Mouse (Mus musculus): ENCODE measurements around the gene Atp5f1. TPM values are rescaled to one million over a fixed set of nuclear protein-coding genes. Genes with fewer than 3 reads are reported as not detected.

Atp5f1 gene
- polyA plus RNA-seq, 1 experiment from 2014 or later: 486 TPM

GRCm38 (mm10) chr3:105959585-105959984 is 314 bp downstream of the Atp5f1 start:
- peak; percentile 85 for ATAC-seq (replicated peaks)
- H3K36me3 ChIP-seq (replicated peaks): peaks cover 38% of the 10 kb centered on the region
- no peaks in the 10 kb centered on the region for H3K9me3 ChIP-seq
- peak overlapping the region; percentile 87 for H3K4me3 ChIP-seq
- H3K4me1 ChIP-seq: peaks cover 39% of the 10 kb centered on the region
- under 1% methylated on average over 26 of the region's 26 CpGs for WGBS
- peak overlapping the region; percentile 79 for H3K27ac ChIP-seq
- peak overlapping the region; percentile 94 for H3K9ac ChIP-seq
- no peaks in the 10 kb centered on the region for H3K27me3 ChIP-seq (replicated peaks)
- H3K4me2 ChIP-seq: peak overlapping the region; percentile 73

- peaks cover 33% of the 10 kb centered on the region for H3K36me3 ChIP-seq (replicated peaks)
- peak within 1 kb of the TSS; percentile 92 for H3K27ac ChIP-seq
- H3K4me1 ChIP-seq: peaks cover 39% of the 10 kb centered on the region
- H3K4me3 ChIP-seq: peak within 1 kb of the TSS; percentile 87
- H3K9me3 ChIP-seq: no peaks in the 10 kb centered on the region
- WGBS: under 1% methylated on average over 52 of the region's 52 CpGs
- peak within 1 kb of the TSS; percentile 73 for H3K4me2 ChIP-seq
- no peaks in the 10 kb centered on the region for H3K27me3 ChIP-seq (replicated peaks)
- peak; percentile 98 for ATAC-seq (replicated peaks)
- H3K9ac ChIP-seq: peak within 1 kb of the TSS; percentile 98
Observed at GRCm38 (mm10) chr3:105958974-105959580, 822 bp downstream of the Atp5f1 start, which contains the start of gene Wdr77. Wdr77 (plus strand) TSS chr3:105959369.

- no peak for ATAC-seq (replicated peaks)
- 36% methylated on average over 5 of the region's 5 CpGs for WGBS
- Histone ChIP-seq H3K27me3 (replicated peaks) (no peaks in the 10 kb centered on the region), H3K9ac (peak overlapping the region; percentile 98), H3K27ac (no peak overlapping the region), H3K4me1 (peaks cover 39% of the 10 kb centered on the region), H3K9me3 (no peaks in the 10 kb centered on the region), H3K4me3 (peak overlapping the region; percentile 87), H3K36me3 (replicated peaks) (peaks cover 29% of the 10 kb centered on the region), H3K4me2 (peak overlapping the region; percentile 71)
Observed at GRCm38 (mm10) chr3:105958204-105958603, 1.7 kb downstream of the Atp5f1 start.

- Histone ChIP-seq H3K36me3 (replicated peaks) (peaks cover 29% of the 10 kb centered on the region), H3K9me3 (no peaks in the 10 kb centered on the region), H3K9ac (no peak overlapping the region), H3K27ac (no peak overlapping the region), H3K4me3 (no peak overlapping the region; the same call in 1 of the 2 replicates), H3K4me2 (peak overlapping the region; percentile 71), H3K4me1 (peaks cover 39% of the 10 kb centered on the region), H3K27me3 (replicated peaks) (no peaks in the 10 kb centered on the region)
- 91% methylated on average over 1 of the region's 1 CpGs for WGBS
- no peak for ATAC-seq (replicated peaks)
Observed at GRCm38 (mm10) chr3:105957235-105957634, 2.7 kb downstream of the Atp5f1 start.

- WGBS: 94% methylated on average over 7 of the region's 7 CpGs
- no peak overlapping the region for H3K27ac ChIP-seq
- peaks cover 57% of the 10 kb centered on the region for H3K36me3 ChIP-seq (replicated peaks)
- ATAC-seq (replicated peaks): no peak
- H3K4me2 ChIP-seq: no peak overlapping the region
- no peaks in the 10 kb centered on the region for H3K9me3 ChIP-seq
- 0 out of 2 replicates have a peak, but pooled peaks cover 2% of the 10 kb centered on the region for H3K4me1 ChIP-seq
- H3K27me3 ChIP-seq (replicated peaks): no peaks in the 10 kb centered on the region
- H3K9ac ChIP-seq: no peak overlapping the region
- H3K4me3 ChIP-seq: no peak overlapping the region
Observed at GRCm38 (mm10) chr3:105951348-105951747, 8.6 kb downstream of the Atp5f1 start.

- H3K9ac ChIP-seq: no peak overlapping the region
- H3K4me1 ChIP-seq: no peaks in the 10 kb centered on the region
- H3K4me2 ChIP-seq: no peak overlapping the region
- H3K9me3 ChIP-seq: no peaks in the 10 kb centered on the region
- no peak overlapping the region for H3K4me3 ChIP-seq
- ATAC-seq (replicated peaks): no peak
- H3K27ac ChIP-seq: no peak overlapping the region
- H3K36me3 ChIP-seq (replicated peaks): peaks cover 9% of the 10 kb centered on the region; the same call in 1 of the 2 replicates
- no peaks in the 10 kb centered on the region for H3K27me3 ChIP-seq (replicated peaks)
- WGBS: 96% methylated on average over 4 of the region's 4 CpGs
Observed at GRCm38 (mm10) chr3:105936111-105936510, 23.8 kb downstream of the Atp5f1 start.

- WGBS: 85% methylated on average over 5 of the region's 5 CpGs
- no peaks in the 10 kb centered on the region for H3K9me3 ChIP-seq
- H3K4me2 ChIP-seq: no peak overlapping the region
- no peak overlapping the region for H3K4me3 ChIP-seq
- H3K4me1 ChIP-seq: no peaks in the 10 kb centered on the region
- ATAC-seq (replicated peaks): no peak
- H3K27ac ChIP-seq: no peak overlapping the region
- no peak overlapping the region for H3K9ac ChIP-seq
- H3K27me3 ChIP-seq (replicated peaks): no peaks in the 10 kb centered on the region
- 0 out of 2 replicates have a peak, but pooled peaks cover 3% of the 10 kb centered on the region for H3K36me3 ChIP-seq (replicated peaks)
Observed at GRCm38 (mm10) chr3:105935033-105935432, 24.9 kb downstream of the Atp5f1 start.

GRCm38 (mm10) chr3:105933926-105934325 is 26.0 kb downstream of the Atp5f1 start:
- 0 out of 2 replicates have a peak, but pooled peaks cover 3% of the 10 kb centered on the region for H3K36me3 ChIP-seq (replicated peaks)
- H3K4me1 ChIP-seq: no peaks in the 10 kb centered on the region
- H3K27me3 ChIP-seq (replicated peaks): no peaks in the 10 kb centered on the region
- H3K4me3 ChIP-seq: no peak overlapping the region
- H3K9me3 ChIP-seq: no peaks in the 10 kb centered on the region
- no peak overlapping the region for H3K9ac ChIP-seq
- H3K4me2 ChIP-seq: no peak overlapping the region
- WGBS: 96% methylated on average over 6 of the region's 6 CpGs
- ATAC-seq (replicated peaks): no peak
- no peak overlapping the region for H3K27ac ChIP-seq

- H3K9ac ChIP-seq: no peak within 1 kb of the TSS
- H3K27ac ChIP-seq: no peak within 1 kb of the TSS
- H3K4me1 ChIP-seq: no peaks in the 10 kb centered on the region
- no peaks in the 10 kb centered on the region for H3K27me3 ChIP-seq (replicated peaks)
- WGBS: 89% methylated on average over 8 of the region's 8 CpGs
- H3K4me2 ChIP-seq: no peak within 1 kb of the TSS
- no peak within 1 kb of the TSS for H3K4me3 ChIP-seq
- ATAC-seq (replicated peaks): no peak
- no peaks in the 10 kb centered on the region for H3K9me3 ChIP-seq
- no peaks in the 10 kb centered on the region for H3K36me3 ChIP-seq (replicated peaks)
Observed at GRCm38 (mm10) chr3:105932240-105933071, 27.4 kb downstream of the Atp5f1 start, which contains the start of gene I830077J02Rik. I830077J02Rik (minus strand) TSS chr3:105932664.

GRCm38 (mm10) chr3:105931095-105931494 is 28.8 kb downstream of the Atp5f1 start:
- Histone ChIP-seq H3K27ac (no peak overlapping the region), H3K4me3 (no peak overlapping the region), H3K9ac (no peak overlapping the region), H3K36me3 (replicated peaks) (no peaks in the 10 kb centered on the region), H3K4me2 (no peak overlapping the region), H3K4me1 (no peaks in the 10 kb centered on the region), H3K27me3 (replicated peaks) (no peaks in the 10 kb centered on the region), H3K9me3 (no peaks in the 10 kb centered on the region)
- 96% methylated on average over 2 of the region's 2 CpGs for whole genome bisulfite sequencing
- no peak for ATAC-seq (replicated peaks)

- no peak overlapping the region for H3K9ac ChIP-seq
- ATAC-seq (replicated peaks): no peak
- H3K27me3 ChIP-seq (replicated peaks): no peaks in the 10 kb centered on the region
- no peak overlapping the region for H3K27ac ChIP-seq
- H3K36me3 ChIP-seq (replicated peaks): no peaks in the 10 kb centered on the region
- H3K4me1 ChIP-seq: no peaks in the 10 kb centered on the region
- no peaks in the 10 kb centered on the region for H3K9me3 ChIP-seq
- H3K4me2 ChIP-seq: no peak overlapping the region
- H3K4me3 ChIP-seq: no peak overlapping the region
- WGBS: 84% methylated on average over 7 of the region's 7 CpGs
Observed at GRCm38 (mm10) chr3:105929821-105930220, 30.1 kb downstream of the Atp5f1 start.

- no peak overlapping the region for H3K4me2 ChIP-seq
- no peak overlapping the region for H3K27ac ChIP-seq
- ATAC-seq (replicated peaks): no peak
- H3K9ac ChIP-seq: no peak overlapping the region
- H3K4me3 ChIP-seq: no peak overlapping the region
- 93% methylated on average over 6 of the region's 6 CpGs for WGBS
- H3K27me3 ChIP-seq (replicated peaks): no peaks in the 10 kb centered on the region
- no peaks in the 10 kb centered on the region for H3K36me3 ChIP-seq (replicated peaks)
- H3K9me3 ChIP-seq: no peaks in the 10 kb centered on the region
- no peaks in the 10 kb centered on the region for H3K4me1 ChIP-seq
Observed at GRCm38 (mm10) chr3:105928781-105929180, 31.1 kb downstream of the Atp5f1 start.

Data from midbrain, embryonic 15.5 days (tissue).